Mouse (Mus musculus): ENCODE measurements around the gene Mtpn.

DNA sequence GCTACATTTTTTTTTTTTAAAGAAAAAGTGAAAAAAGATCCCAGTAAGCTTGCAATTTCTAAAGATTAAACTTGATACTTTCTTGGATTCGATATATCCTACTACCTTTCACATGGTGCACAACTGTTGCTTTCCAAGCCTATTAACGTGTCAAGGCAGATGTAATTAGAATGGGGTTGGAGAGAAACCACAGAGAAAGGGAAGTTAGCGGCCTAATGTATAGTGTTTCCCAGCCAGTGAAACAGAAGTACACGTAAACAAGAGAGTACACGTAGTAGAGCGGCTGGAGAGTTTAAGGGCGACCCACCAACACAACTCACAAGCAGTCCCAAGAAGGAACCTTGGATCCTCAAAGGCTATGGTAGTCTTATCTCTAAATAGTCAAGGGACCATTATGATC is 3.7 kb downstream of the Mtpn start:
- TF ChIP-seq GATA1 (IDR thresholded peaks at IDR 0.05; ENCODE audit: low read length) (no peak), TAL1 (IDR thresholded peaks at IDR 0.05; ENCODE audit: low read length) (no peak)
